Mouse (Mus musculus) forebrain, embryonic 14.5 days (tissue): Measurements from ENCODE around the gene Tspan11. TPM values are rescaled to one million over a fixed set of nuclear protein-coding genes. Genes with fewer than 3 reads are reported as not detected.

Source experiments
- ATAC-seq: fragments of 200-750 bp; cut with Nextera tagmentation; 2 replicates; pipeline ENCODE4 v1.8.0; 2017; ENCODE audit warnings: mild to moderate bottlenecking, moderate library complexity
- DNase-seq: peaks from one replicate; pipeline ENCODE4 v3.0.0-alpha.2; 2015; ENCODE audit warnings: low spot score
- H3K27ac ChIP-seq: fragments of 300-500 bp; sonication (generic); 2 replicates; pipeline ENCODE4 v1.5.1; 2014; ENCODE audit warnings: low read depth, mild to moderate bottlenecking, control low read depth, low read length, moderate library complexity
- H3K27me3 ChIP-seq: fragments of 300-500 bp; sonication (generic); replicated peaks from 2 replicates; pipeline ENCODE4 v1.6.1; 2014; ENCODE audit warnings: low read length, control low read depth, mixed read lengths; ENCODE audit not compliant: control insufficient read depth, insufficient read depth
- H3K36me3 ChIP-seq: fragments of 300-500 bp; sonication (generic); 2 replicates; pipeline ENCODE4 v1.6.1; 2014; ENCODE audit warnings: low read length, control low read depth; ENCODE audit not compliant: control insufficient read depth, insufficient read depth
- H3K4me1 ChIP-seq: fragments of 300-500 bp; sonication (generic); 2 replicates; pipeline ENCODE4 v1.6.1; 2014; ENCODE audit warnings: antibody characterized with exemption, low read length, control low read depth; ENCODE audit not compliant: control insufficient read depth, insufficient read depth
- H3K4me2 ChIP-seq: fragments of 300-500 bp; sonication (generic); 2 replicates; pipeline ENCODE4 v1.6.1; 2014; ENCODE audit warnings: mild to moderate bottlenecking, control low read depth, low read length
- H3K4me3 ChIP-seq: fragments of 300-500 bp; sonication (generic); 2 replicates; pipeline ENCODE4 v1.5.1; 2014; ENCODE audit warnings: low read depth, low read length, control low read depth
- H3K9ac ChIP-seq: fragments of 300-500 bp; sonication (generic); 2 replicates; pipeline ENCODE4 v1.6.1; 2014; ENCODE audit warnings: mild to moderate bottlenecking, low read length, control low read depth, moderate library complexity
- H3K9me3 ChIP-seq: fragments of 300-500 bp; sonication (generic); replicated peaks from 2 replicates; pipeline ENCODE4 v1.6.1; 2016; ENCODE audit warnings: low read length, control low read depth, mixed read lengths; ENCODE audit not compliant: control insufficient read depth
- WGBS: fragments of 180-500 bp; shearing (Covaris S2); extraction: QIAGEN DNeasy Blood & Tissue Kit; methylation state at CpG from one replicate; pipeline ENCODE4 v1.1.7; 2014; 5-methylcytosine and 5-hydroxymethylcytosine counted together
- polyA plus RNA-seq: library from polyadenylated mRNA; unstranded; fragments of >200 nt; fragmentation: Nextera tagmentation; extraction: Ambion mirVana; gene quantifications from 2 replicates; pipeline ENCODE4 v1.2.1, GENCODE M21; 2014

Tspan11 gene
- polyA plus RNA-seq, 1 experiment from 2014 or later = 10.5 TPM

GRCm38 (mm10) chr6:127871436-127871835, 16.0 kb upstream of the Tspan11 start:
- ATAC-seq (no peak), DNase-seq (no peak)
- no peak overlapping the region for H3K4me3 ChIP-seq
- H3K36me3 ChIP-seq = no peaks in the 10 kb centered on the region
- H3K9ac ChIP-seq = no peak overlapping the region
- no peaks in the 10 kb centered on the region for H3K27me3 ChIP-seq
- no peak overlapping the region for H3K4me2 ChIP-seq
- H3K27ac ChIP-seq = no peak overlapping the region
- H3K9me3 ChIP-seq = no peaks in the 10 kb centered on the region
- H3K4me1 ChIP-seq = no peaks in the 10 kb centered on the region
- 94% methylated on average over 6 of the region's 6 CpGs for WGBS

GRCm38 (mm10) chr6:127872581-127872980, 14.8 kb upstream of the Tspan11 start:
- Histone ChIP-seq H3K27ac (no peak overlapping the region), H3K36me3 (no peaks in the 10 kb centered on the region), H3K4me2 (no peak overlapping the region), H3K27me3 (no peaks in the 10 kb centered on the region), H3K9ac (no peak overlapping the region), H3K4me1 (no peaks in the 10 kb centered on the region), H3K4me3 (no peak overlapping the region), H3K9me3 (no peaks in the 10 kb centered on the region)
- ATAC-seq = no peak
- peak; percentile 28 for DNase-seq
- WGBS = 81% methylated on average over 8 of the region's 8 CpGs

GRCm38 (mm10) chr6:127875883-127876282, 11.5 kb upstream of the Tspan11 start:
- Histone ChIP-seq H3K9ac (no peak overlapping the region), H3K27me3 (no peaks in the 10 kb centered on the region), H3K4me1 (no peaks in the 10 kb centered on the region), H3K4me2 (no peak overlapping the region), H3K36me3 (no peaks in the 10 kb centered on the region), H3K9me3 (no peaks in the 10 kb centered on the region; the same call in 1 of the 2 replicates), H3K27ac (no peak overlapping the region), H3K4me3 (no peak overlapping the region)
- DNase-seq = no peak
- ATAC-seq = no peak
- 88% methylated on average over 11 of the region's 11 CpGs for WGBS

GRCm38 (mm10) chr6:127876436-127876835, 11.0 kb upstream of the Tspan11 start:
- no peak for DNase-seq
- Histone ChIP-seq H3K9me3 (no peaks in the 10 kb centered on the region; the same call in 1 of the 2 replicates), H3K36me3 (no peaks in the 10 kb centered on the region), H3K27ac (no peak overlapping the region), H3K4me3 (no peak overlapping the region), H3K4me2 (no peak overlapping the region), H3K4me1 (no peaks in the 10 kb centered on the region), H3K27me3 (no peaks in the 10 kb centered on the region), H3K9ac (no peak overlapping the region)
- no peak for ATAC-seq
- 86% methylated on average over 9 of the region's 9 CpGs for WGBS

GRCm38 (mm10) chr6:127877026-127877425, 10.4 kb upstream of the Tspan11 start:
- Histone ChIP-seq H3K4me2 (no peak overlapping the region), H3K9ac (no peak overlapping the region), H3K27me3 (no peaks in the 10 kb centered on the region), H3K27ac (no peak overlapping the region), H3K9me3 (no peaks in the 10 kb centered on the region; the same call in 1 of the 2 replicates), H3K4me1 (no peaks in the 10 kb centered on the region), H3K4me3 (no peak overlapping the region), H3K36me3 (no peaks in the 10 kb centered on the region)
- 88% methylated on average over 12 of the region's 12 CpGs for WGBS
- DNase-seq (no peak), ATAC-seq (no peak)

GRCm38 (mm10) chr6:127879472-127879871, 7.9 kb upstream of the Tspan11 start:
- DNase-seq = no peak
- ATAC-seq = no peak
- Histone ChIP-seq H3K4me1 (no peaks in the 10 kb centered on the region), H3K9ac (no peak overlapping the region), H3K36me3 (no peaks in the 10 kb centered on the region), H3K4me2 (no peak overlapping the region), H3K4me3 (no peak overlapping the region), H3K9me3 (no peaks in the 10 kb centered on the region; the same call in 1 of the 2 replicates), H3K27me3 (no peaks in the 10 kb centered on the region), H3K27ac (no peak overlapping the region)
- 93% methylated on average over 6 of the region's 6 CpGs for WGBS

GRCm38 (mm10) chr6:127886916-127887315, 473 bp upstream of the Tspan11 start:
- Histone ChIP-seq H3K4me2 (peak overlapping the region; percentile 82), H3K9me3 (no peaks in the 10 kb centered on the region), H3K27ac (peak overlapping the region; percentile 90), H3K4me1 (peaks cover 17% of the 10 kb centered on the region), H3K36me3 (no peaks in the 10 kb centered on the region), H3K27me3 (no peaks in the 10 kb centered on the region), H3K4me3 (peak overlapping the region; percentile 45; the same call in 1 of the 2 replicates), H3K9ac (peak overlapping the region; percentile 78)
- no peak for ATAC-seq
- peak; percentile 22 for DNase-seq
- WGBS = 10% methylated on average over 7 of the region's 7 CpGs

GRCm38 (mm10) chr6:127888581-127888980, 1.2 kb downstream of the Tspan11 start:
- H3K4me1 ChIP-seq = peaks cover 17% of the 10 kb centered on the region
- no peaks in the 10 kb centered on the region for H3K27me3 ChIP-seq
- no peaks in the 10 kb centered on the region for H3K9me3 ChIP-seq
- no peaks in the 10 kb centered on the region for H3K36me3 ChIP-seq
- H3K4me2 ChIP-seq = peak overlapping the region; percentile 82
- H3K27ac ChIP-seq = peak overlapping the region; percentile 90; the same call in 1 of the 2 replicates
- DNase-seq (no peak), ATAC-seq (0 out of 2 replicates have a peak, but pooled peaks have one; percentile 1)
- H3K4me3 ChIP-seq = peak overlapping the region; percentile 45
- H3K9ac ChIP-seq = peak overlapping the region; percentile 78; the same call in 1 of the 2 replicates
- 65% methylated on average over 3 of the region's 3 CpGs for WGBS

GRCm38 (mm10) chr6:127893611-127894010, 6.2 kb downstream of the Tspan11 start:
- H3K9me3 ChIP-seq = no peaks in the 10 kb centered on the region
- no peak overlapping the region for H3K9ac ChIP-seq
- H3K36me3 ChIP-seq = no peaks in the 10 kb centered on the region
- ATAC-seq (no peak), DNase-seq (no peak)
- H3K27me3 ChIP-seq = no peaks in the 10 kb centered on the region
- 40% methylated on average over 6 of the region's 6 CpGs for WGBS
- peaks cover 3% of the 10 kb centered on the region for H3K4me1 ChIP-seq
- H3K4me2 ChIP-seq = no peak overlapping the region
- H3K27ac ChIP-seq = no peak overlapping the region
- H3K4me3 ChIP-seq = no peak overlapping the region
